Mouse (Mus musculus): ENCODE measurements around the gene Tmeff1.

GRCm38 (mm10) chr4:48561824-48562223 lies 23.1 kb upstream of the Tmeff1 start:
- TF ChIP-seq CTCF (conservative IDR thresholded peaks at IDR 0.05; ENCODE audit: low read length) (no peak), POU5F1 (IDR thresholded peaks at IDR 0.05; ENCODE audit: borderline replicate concordance, low read length) (no peak)
